Mouse (Mus musculus): ENCODE data around the gene Gm10961. TPM values are rescaled to one million over a fixed set of nuclear protein-coding genes. Genes with fewer than 3 reads are reported as not detected.

The Gm10961 gene
- total RNA-seq (2017), result not detected in 2 replicates

- no peak for ATAC-seq (ENCODE audit: extremely low read depth, insufficient number of reproducible peaks, low FRiP score, poor library complexity, severe bottlenecking)
Observed at GRCm38 (mm10) chr3:107630682-107631522, at the start of gene Gm10961. TSS of gene Gm10961 (plus strand) at chr3:107631322.

GRCm38 (mm10) chr3:107582130-107582874 is 48.8 kb upstream of the Gm10961 start:
- no peak for ATAC-seq (ENCODE audit: extremely low read depth, insufficient number of reproducible peaks, low FRiP score, poor library complexity, severe bottlenecking)

- no peak for ATAC-seq (ENCODE audit: extremely low read depth, insufficient number of reproducible peaks, low FRiP score, poor library complexity, severe bottlenecking)
Observed at GRCm38 (mm10) chr3:107582875-107583767, 48.0 kb upstream of the Gm10961 start.

- no peak for ATAC-seq (ENCODE audit: extremely low read depth, insufficient number of reproducible peaks, low FRiP score, poor library complexity, severe bottlenecking)
Observed at GRCm38 (mm10) chr3:107583893-107584292, 47.2 kb upstream of the Gm10961 start.

GRCm38 (mm10) chr3:107586504-107586903 is 44.6 kb upstream of the Gm10961 start:
- ATAC-seq (ENCODE audit: extremely low read depth, insufficient number of reproducible peaks, low FRiP score, poor library complexity, severe bottlenecking), result no peak

GRCm38 (mm10) chr3:107591612-107592011 is 39.5 kb upstream of the Gm10961 start:
- ATAC-seq (ENCODE audit: extremely low read depth, insufficient number of reproducible peaks, low FRiP score, poor library complexity, severe bottlenecking), result no peak

GRCm38 (mm10) chr3:107593632-107594031 is 37.5 kb upstream of the Gm10961 start:
- ATAC-seq (ENCODE audit: extremely low read depth, insufficient number of reproducible peaks, low FRiP score, poor library complexity, severe bottlenecking), result no peak

- ATAC-seq (ENCODE audit: extremely low read depth, insufficient number of reproducible peaks, low FRiP score, poor library complexity, severe bottlenecking), result no peak
Observed at GRCm38 (mm10) chr3:107594662-107595263, 36.4 kb upstream of the Gm10961 start, which contains the start of gene Alx3. TSS of gene Alx3 (plus strand) at chr3:107595031.

- ATAC-seq (ENCODE audit: extremely low read depth, insufficient number of reproducible peaks, low FRiP score, poor library complexity, severe bottlenecking), result no peak
Observed at GRCm38 (mm10) chr3:107595264-107595937, 35.7 kb upstream of the Gm10961 start.

GRCm38 (mm10) chr3:107595938-107596461 is 35.1 kb upstream of the Gm10961 start:
- ATAC-seq (ENCODE audit: extremely low read depth, insufficient number of reproducible peaks, low FRiP score, poor library complexity, severe bottlenecking), result no peak

- no peak for ATAC-seq (ENCODE audit: extremely low read depth, insufficient number of reproducible peaks, low FRiP score, poor library complexity, severe bottlenecking)
Observed at GRCm38 (mm10) chr3:107596559-107596958, 34.6 kb upstream of the Gm10961 start.

GRCm38 (mm10) chr3:107597134-107597533 is 34.0 kb upstream of the Gm10961 start:
- ATAC-seq (ENCODE audit: extremely low read depth, insufficient number of reproducible peaks, low FRiP score, poor library complexity, severe bottlenecking), result no peak

GRCm38 (mm10) chr3:107597586-107598389 is 33.3 kb upstream of the Gm10961 start:
- ATAC-seq (ENCODE audit: extremely low read depth, insufficient number of reproducible peaks, low FRiP score, poor library complexity, severe bottlenecking), result no peak

- ATAC-seq (ENCODE audit: extremely low read depth, insufficient number of reproducible peaks, low FRiP score, poor library complexity, severe bottlenecking), result no peak
Observed at GRCm38 (mm10) chr3:107600127-107600526, 31.0 kb upstream of the Gm10961 start.

- peak; percentile 50; the same call in 1 of the 2 replicates for ATAC-seq (ENCODE audit: extremely low read depth, insufficient number of reproducible peaks, low FRiP score, poor library complexity, severe bottlenecking)
Observed at GRCm38 (mm10) chr3:107605304-107605703, 25.8 kb upstream of the Gm10961 start.

- no peak for ATAC-seq (ENCODE audit: extremely low read depth, insufficient number of reproducible peaks, low FRiP score, poor library complexity, severe bottlenecking)
Observed at GRCm38 (mm10) chr3:107607221-107607620, 23.9 kb upstream of the Gm10961 start.

GRCm38 (mm10) chr3:107608808-107609207 is 22.3 kb upstream of the Gm10961 start:
- ATAC-seq (ENCODE audit: extremely low read depth, insufficient number of reproducible peaks, low FRiP score, poor library complexity, severe bottlenecking), result no peak

All from neutrophil, adult 5-6 weeks (primary cell).